In genomic region chr6:142764933-142765332, GRCm38 (mm10) we compare ENCODE assay signal across 23 mouse cellular contexts. TPM values are rescaled to one million over a fixed set of nuclear protein-coding genes. Genes with fewer than 3 reads are reported as not detected.
DNase-seq lines count a peak whose midpoint lies in the region; ATAC-seq and TF ChIP-seq lines count a peak whose summit lies in the region.
"Had no signal": no experiment of that assay in that cellular context is flagged by ENCODE, and none has a peak within 500 bp of the region (broad histone marks: within the 10 kb centered on the region; RNA-seq: fewer than 3 reads in every experiment).

No protein-coding gene starts in this region.

- peak; percentile 19; the same call in 1 of the 2 replicates for ATAC-seq in forebrain, postnatal 0 days
- ATAC-seq in forebrain, embryonic 12.5 days (ENCODE audit: low FRiP score), result no peak
- ATAC-seq in lung, embryonic 16.5 days (ENCODE audit: low read depth), result peak; percentile 54
- peak; percentile 35; the same call in 1 of the 2 replicates for ATAC-seq in neural tube, embryonic 14.5 days (ENCODE audit: low read depth)
- no peak for ATAC-seq in neural tube, embryonic 15.5 days (ENCODE audit: low FRiP score)
- ATAC-seq: activated CD4-positive, CD25-positive, alpha-beta regulatory T cell, adult 4 months; hindbrain, embryonic 16.5 days; Patski had no signal

- no peak overlapping the region for H3K4me3 ChIP-seq in forebrain, postnatal 0 days (ENCODE audit: low read depth, low read length)
- no peak overlapping the region for H3K4me3 ChIP-seq in forebrain, embryonic 12.5 days (replicated peaks)
- no peak overlapping the region for H3K4me3 ChIP-seq in lung, embryonic 16.5 days (ENCODE audit: low read length)
- H3K4me3 ChIP-seq in neural tube, embryonic 14.5 days (ENCODE audit: low read depth, low read length), result no peak overlapping the region
- no peak overlapping the region for H3K4me3 ChIP-seq in neural tube, embryonic 15.5 days (replicated peaks)
- H3K4me3 ChIP-seq: embryonic facial prominence, embryonic 10.5 days; heart, embryonic 13.5 days had no signal

- no peak for DNase-seq in forebrain, postnatal 0 days
- DNase-seq in lung, postnatal 36 days, result no peak
- DNase-seq: adrenal gland, postnatal 14 days; cerebellum, adult 2 months; cerebellum, postnatal 10 days; gastrocnemius, postnatal 36 days; heart, adult 11 months; heart, postnatal 36 days had no signal

- H3K4me2 ChIP-seq in forebrain, postnatal 0 days (ENCODE audit: low read depth), result no peak overlapping the region
- H3K4me2 ChIP-seq in forebrain, embryonic 12.5 days, result no peak overlapping the region
- H3K4me2 ChIP-seq in lung, embryonic 16.5 days (ENCODE audit: low read depth, low read length), result no peak overlapping the region
- no peak overlapping the region for H3K4me2 ChIP-seq in neural tube, embryonic 14.5 days (ENCODE audit: low read depth, low read length)
- H3K4me2 ChIP-seq in neural tube, embryonic 15.5 days, result no peak overlapping the region
- H3K4me2 ChIP-seq: heart, embryonic 13.5 days had no signal

- no peaks in the 10 kb centered on the region for H3K4me1 ChIP-seq in forebrain, postnatal 0 days (ENCODE audit: insufficient read depth)
- H3K4me1 ChIP-seq in forebrain, embryonic 12.5 days, result peaks cover 2% of the 10 kb centered on the region; the same call in 1 of the 2 replicates
- H3K4me1 ChIP-seq in lung, embryonic 16.5 days (replicated peaks; ENCODE audit: control insufficient read depth, insufficient read depth, low read length), result peaks cover 12% of the 10 kb centered on the region
- no peaks in the 10 kb centered on the region for H3K4me1 ChIP-seq in neural tube, embryonic 14.5 days (ENCODE audit: control insufficient read depth, insufficient read depth, low read length)
- no peaks in the 10 kb centered on the region for H3K4me1 ChIP-seq in neural tube, embryonic 15.5 days

- no peak overlapping the region for H3K27ac ChIP-seq in forebrain, postnatal 0 days (ENCODE audit: low read depth, low read length)
- H3K27ac ChIP-seq in forebrain, embryonic 12.5 days, result no peak overlapping the region
- no peak overlapping the region for H3K27ac ChIP-seq in lung, embryonic 16.5 days (ENCODE audit: low read length)
- no peak overlapping the region for H3K27ac ChIP-seq in neural tube, embryonic 14.5 days (ENCODE audit: low read depth, low read length)
- H3K27ac ChIP-seq in neural tube, embryonic 15.5 days (replicated peaks), result no peak overlapping the region
- H3K27ac ChIP-seq: embryonic facial prominence, embryonic 10.5 days; heart, embryonic 13.5 days had no signal

- H3K27me3 ChIP-seq in forebrain, postnatal 0 days (ENCODE audit: insufficient read depth, low read length), result no peaks in the 10 kb centered on the region
- H3K27me3 ChIP-seq in forebrain, embryonic 12.5 days, result no peaks in the 10 kb centered on the region
- no peaks in the 10 kb centered on the region for H3K27me3 ChIP-seq in lung, embryonic 16.5 days (ENCODE audit: control insufficient read depth, insufficient read depth, low read depth, low read length)
- H3K27me3 ChIP-seq in neural tube, embryonic 14.5 days (ENCODE audit: control insufficient read depth, insufficient read depth, low read length), result no peaks in the 10 kb centered on the region
- no peaks in the 10 kb centered on the region for H3K27me3 ChIP-seq in neural tube, embryonic 15.5 days (replicated peaks)
- H3K27me3 ChIP-seq: CH12.LX; heart, embryonic 13.5 days; Patski had no signal

- no peak overlapping the region for H3K9ac ChIP-seq in forebrain, postnatal 0 days
- no peak overlapping the region for H3K9ac ChIP-seq in forebrain, embryonic 12.5 days
- H3K9ac ChIP-seq in lung, embryonic 16.5 days (ENCODE audit: low read length), result no peak overlapping the region
- H3K9ac ChIP-seq in neural tube, embryonic 14.5 days (replicated peaks; ENCODE audit: low read depth, low read length), result no peak overlapping the region
- H3K9ac ChIP-seq in neural tube, embryonic 15.5 days (replicated peaks), result no peak overlapping the region
- H3K9ac ChIP-seq: heart, embryonic 13.5 days had no signal

- WGBS in forebrain, postnatal 0 days, result 52% methylated on average over 2 of the region's 2 CpGs
- WGBS in forebrain, embryonic 12.5 days, result 79% methylated on average over 2 of the region's 2 CpGs
- 27% methylated on average over 2 of the region's 2 CpGs for WGBS in lung, embryonic 16.5 days
- 65% methylated on average over 2 of the region's 2 CpGs for WGBS in neural tube, embryonic 14.5 days
- WGBS in neural tube, embryonic 15.5 days, result 61% methylated on average over 2 of the region's 2 CpGs

- no peaks in the 10 kb centered on the region for H3K9me3 ChIP-seq in forebrain, postnatal 0 days (ENCODE audit: low read length)
- H3K9me3 ChIP-seq in forebrain, embryonic 12.5 days, result no peaks in the 10 kb centered on the region
- no peaks in the 10 kb centered on the region for H3K9me3 ChIP-seq in lung, embryonic 16.5 days (ENCODE audit: control insufficient read depth, low read length)
- H3K9me3 ChIP-seq in neural tube, embryonic 14.5 days (ENCODE audit: control insufficient read depth, low read length), result no peaks in the 10 kb centered on the region
- H3K9me3 ChIP-seq in neural tube, embryonic 15.5 days (replicated peaks), result no peaks in the 10 kb centered on the region
- H3K9me3 ChIP-seq: embryonic facial prominence, embryonic 10.5 days; heart, embryonic 13.5 days had no signal

- no peak for TF ChIP-seq CTCF in forebrain, postnatal 0 days (IDR thresholded peaks at IDR 0.05; ENCODE audit: low read depth)

- H3K36me3 ChIP-seq in forebrain, postnatal 0 days (ENCODE audit: insufficient read depth), result peaks cover 52% of the 10 kb centered on the region
- peaks cover 67% of the 10 kb centered on the region for H3K36me3 ChIP-seq in forebrain, embryonic 12.5 days (replicated peaks)
- H3K36me3 ChIP-seq in lung, embryonic 16.5 days (ENCODE audit: control insufficient read depth, insufficient read depth, low read length), result peaks cover 22% of the 10 kb centered on the region
- H3K36me3 ChIP-seq in neural tube, embryonic 14.5 days (ENCODE audit: control insufficient read depth, insufficient read depth, low read length), result peaks cover 38% of the 10 kb centered on the region
- peaks cover 64% of the 10 kb centered on the region for H3K36me3 ChIP-seq in neural tube, embryonic 15.5 days

RNA-seq across cellular contexts. Expression of gene Cmas, which starts 8.4 kb away (rescaled TPM):
- 132 and 134 TPM in 2 replicates for total RNA-seq in forebrain, postnatal 0 days (2014; rRNA removed)
- 147 and 178 TPM in 2 replicates for polyA plus RNA-seq in forebrain, postnatal 0 days (2015; fragmentation: Nextera tagmentation; extraction: Ambion mirVana)
- polyA plus RNA-seq in forebrain, embryonic 12.5 days (2016; fragmentation: Nextera tagmentation; extraction: Ambion mirVana), result 117 and 119 TPM in 2 replicates
- 61.7 and 65.1 TPM in 2 replicates for polyA plus RNA-seq in lung, embryonic 16.5 days (2015; fragmentation: Nextera tagmentation; extraction: Ambion mirVana)
- polyA plus RNA-seq in neural tube, embryonic 14.5 days (2014; fragmentation: Nextera tagmentation; extraction: Ambion mirVana), result 181 and 199 TPM in 2 replicates
- polyA plus RNA-seq in neural tube, embryonic 15.5 days (2015; fragmentation: Nextera tagmentation; extraction: Ambion mirVana), result 164 and 177 TPM in 2 replicates

RNA-seq across cellular contexts. Expression of gene Sult6b2, which starts 39.4 kb away (rescaled TPM):
- total RNA-seq in forebrain, postnatal 0 days (2014; rRNA removed), result 0.05 and 0.15 TPM in 2 replicates
- polyA plus RNA-seq in forebrain, postnatal 0 days (2015; fragmentation: Nextera tagmentation; extraction: Ambion mirVana), result 0.12 and 0.24 TPM in 2 replicates
- polyA plus RNA-seq in forebrain, embryonic 12.5 days (2016; fragmentation: Nextera tagmentation; extraction: Ambion mirVana), result 0.09 and 0.17 TPM in 2 replicates
- polyA plus RNA-seq in lung, embryonic 16.5 days (2015; fragmentation: Nextera tagmentation; extraction: Ambion mirVana), result not detected in 2 replicates
- polyA plus RNA-seq in neural tube, embryonic 14.5 days (2014; fragmentation: Nextera tagmentation; extraction: Ambion mirVana), result 0.09 TPM in 1 of 2 replicates, not detected in the other
- polyA plus RNA-seq in neural tube, embryonic 15.5 days (2015; fragmentation: Nextera tagmentation; extraction: Ambion mirVana), result 0.08 and 0.12 TPM in 2 replicates
- total RNA-seq: adrenal gland, adult 18-20 months; adrenal gland, postnatal 14 days; gastrocnemius, adult 8-10 months; gastrocnemius, postnatal 36 days had no signal
- polyA plus RNA-seq: activated CD4-positive, CD25-positive, alpha-beta regulatory T cell, adult 4 months; embryonic facial prominence, embryonic 10.5 days; embryonic facial prominence, embryonic 14.5 days; heart, postnatal 0 days; hindbrain, embryonic 11.5 days had no signal

Comparison
In these comparisons a context has a peak if more than half of its experiments do, and no peak if none do; other contexts are left out.
1. ATAC-seq: peak in forebrain, postnatal 0 days (single experiment), lung, embryonic 16.5 days (single experiment) and neural tube, embryonic 14.5 days (single experiment); none in forebrain, embryonic 12.5 days (single experiment) and neural tube, embryonic 15.5 days (single experiment).